Mouse (Mus musculus) forebrain, embryonic 10.5 days (tissue): ENCODE results near the gene Cyp2s1. TPM values are rescaled to one million over a fixed set of nuclear protein-coding genes. Genes with fewer than 3 reads are reported as not detected.

Experiments used
- DNase-seq: peaks from one replicate; pipeline ENCODE4 v3.0.0-alpha.2; 2017; ENCODE audit warnings: low spot score; ENCODE audit errors: extremely low spot score
- H3K27ac ChIP-seq: fragments of 300-500 bp; sonication (generic); 2 replicates; pipeline ENCODE4 v1.5.1; 2016; ENCODE audit warnings: mild to moderate bottlenecking
- H3K27me3 ChIP-seq: fragments of 300-500 bp; sonication (generic); 2 replicates; pipeline ENCODE4 v1.6.1; 2016; ENCODE audit warnings: mild to moderate bottlenecking; ENCODE audit not compliant: poor library complexity, severe bottlenecking
- H3K36me3 ChIP-seq: fragments of 300-500 bp; sonication (generic); replicated peaks from 2 replicates; pipeline ENCODE4 v1.6.1; 2016; ENCODE audit warnings: mild to moderate bottlenecking, moderate library complexity
- H3K4me1 ChIP-seq: fragments of 300-500 bp; sonication (generic); 2 replicates; pipeline ENCODE4 v1.6.1; 2016
- H3K4me3 ChIP-seq: fragments of 300-500 bp; sonication (generic); 2 replicates; pipeline ENCODE4 v1.5.1; 2016; ENCODE audit warnings: mild to moderate bottlenecking, moderate library complexity
- H3K9me3 ChIP-seq: fragments of 300-500 bp; sonication (generic); 2 replicates; pipeline ENCODE4 v1.6.1; 2016; ENCODE audit warnings: mild to moderate bottlenecking, moderate library complexity
- WGBS: fragments of 180-500 bp; shearing (Covaris S2); methylation state at CpG from one replicate; pipeline ENCODE4 v1.1.7; 2016; 5-methylcytosine and 5-hydroxymethylcytosine counted together
- microRNA-seq: library from miRNA; unstranded; fragments of <30 nt; microRNA quantifications from one replicate; pipeline ENCODE4, GENCODE M21; 2017
- polyA plus RNA-seq: library from polyadenylated mRNA; unstranded; fragments of >200 nt; fragmentation: Nextera tagmentation; extraction: Ambion mirVana; gene quantifications from 2 replicates; pipeline ENCODE4 v1.2.1, GENCODE M21; 2016

The Cyp2s1 gene
- polyA plus RNA-seq, 1 experiment from 2014 or later: 0.17 TPM

GRCm38 (mm10) chr7:25761354-25761753 is 55.4 kb downstream of the Cyp2s1 start:
- Histone ChIP-seq H3K9me3 (no peaks in the 10 kb centered on the region), H3K4me3 (no peak overlapping the region), H3K27ac (no peak overlapping the region), H3K27me3 (no peaks in the 10 kb centered on the region), H3K36me3 (peaks cover 51% of the 10 kb centered on the region), H3K4me1 (no peaks in the 10 kb centered on the region)
- WGBS: 92% methylated on average over 10 of the region's 10 CpGs
- no peak for DNase-seq

GRCm38 (mm10) chr7:25756011-25756410 is 60.7 kb downstream of the Cyp2s1 start:
- WGBS: 1% methylated on average over 18 of the region's 18 CpGs
- DNase-seq: peak; percentile 85
- H3K4me3 ChIP-seq: peak overlapping the region; percentile 99

GRCm38 (mm10) chr7:25755468-25755833 is 61.3 kb downstream of the Cyp2s1 start:
- peak; percentile 75 for DNase-seq

More at GRCm38 (mm10) chr7:25756011-25756410, 60.7 kb downstream of the Cyp2s1 start:
- Histone ChIP-seq H3K36me3 (peaks cover 32% of the 10 kb centered on the region), H3K27me3 (no peaks in the 10 kb centered on the region), H3K4me1 (peaks cover 21% of the 10 kb centered on the region), H3K27ac (peak overlapping the region; percentile 99), H3K9me3 (no peaks in the 10 kb centered on the region)

GRCm38 (mm10) chr7:25754738-25755467 is 61.8 kb downstream of the Cyp2s1 start, which contains the start of gene Hnrnpul1:
Hnrnpul1 (minus strand) TSS chr7:25754757.
- H3K4me3 ChIP-seq: peak within 1 kb of the TSS; percentile 99
- peak within 1 kb of the TSS; percentile 99 for H3K27ac ChIP-seq
- WGBS: under 1% methylated on average over 55 of the region's 55 CpGs
- H3K4me1 ChIP-seq: peaks cover 21% of the 10 kb centered on the region
- DNase-seq: peak; percentile 97
- no peaks in the 10 kb centered on the region for H3K9me3 ChIP-seq
- H3K27me3 ChIP-seq: no peaks in the 10 kb centered on the region
- peaks cover 33% of the 10 kb centered on the region for H3K36me3 ChIP-seq

More at GRCm38 (mm10) chr7:25755468-25755833, 61.3 kb downstream of the Cyp2s1 start:
- peak overlapping the region; percentile 99 for H3K27ac ChIP-seq
- peaks cover 32% of the 10 kb centered on the region for H3K36me3 ChIP-seq
- peaks cover 21% of the 10 kb centered on the region for H3K4me1 ChIP-seq
- under 1% methylated on average over 15 of the region's 15 CpGs for WGBS
- peak overlapping the region; percentile 99 for H3K4me3 ChIP-seq
- H3K9me3 ChIP-seq: no peaks in the 10 kb centered on the region
- H3K27me3 ChIP-seq: no peaks in the 10 kb centered on the region

DNA sequence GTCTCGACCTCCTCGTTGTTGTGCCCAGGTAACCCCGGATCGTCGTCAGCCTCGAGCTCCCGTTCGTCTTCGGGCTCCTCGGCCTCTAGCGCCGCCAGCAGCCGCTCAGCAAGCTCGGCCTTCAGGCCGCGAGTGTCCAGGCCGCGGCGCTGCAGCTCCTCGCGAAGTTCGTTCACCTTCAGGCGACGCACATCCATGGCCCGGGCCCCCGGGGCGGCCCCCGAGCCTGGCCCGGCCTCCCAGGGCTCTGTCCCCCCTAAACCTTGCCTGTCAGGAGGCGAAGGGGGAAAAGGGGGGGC is 62.3 kb downstream of the Cyp2s1 start:
- Histone ChIP-seq H3K27me3 (no peaks in the 10 kb centered on the region), H3K27ac (peak overlapping the region; percentile 99), H3K9me3 (no peaks in the 10 kb centered on the region), H3K4me1 (peaks cover 21% of the 10 kb centered on the region), H3K4me3 (peak overlapping the region; percentile 99), H3K36me3 (peaks cover 38% of the 10 kb centered on the region)
- DNase-seq: no peak
- WGBS: under 1% methylated on average over 30 of the region's 30 CpGs

GRCm38 (mm10) chr7:25753643-25754438 is 62.9 kb downstream of the Cyp2s1 start:
- no peaks in the 10 kb centered on the region for H3K27me3 ChIP-seq
- WGBS: 1% methylated on average over 46 of the region's 46 CpGs

DNA sequence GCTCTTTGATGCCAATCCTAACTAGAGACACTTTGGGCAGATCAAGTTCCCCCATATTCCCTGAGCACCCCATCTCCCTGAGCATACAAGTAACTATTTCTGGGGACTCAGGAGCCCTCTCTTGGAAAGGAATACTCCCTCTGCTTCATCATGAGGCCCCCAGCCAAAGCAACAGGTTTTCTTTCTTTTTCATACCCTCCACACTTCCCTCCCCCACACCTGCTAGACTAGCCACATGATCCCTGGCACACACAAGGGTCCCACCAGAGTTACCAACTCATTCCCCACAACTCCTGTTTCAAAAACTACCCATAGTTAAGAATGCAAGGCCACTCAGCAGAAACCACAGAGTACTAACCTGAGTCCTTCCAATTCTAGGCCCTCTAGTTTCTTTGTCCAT is 63.6 kb downstream of the Cyp2s1 start:
- H3K9me3 ChIP-seq: no peaks in the 10 kb centered on the region
- H3K27me3 ChIP-seq: no peaks in the 10 kb centered on the region
- H3K4me1 ChIP-seq: peaks cover 21% of the 10 kb centered on the region
- no peak for DNase-seq
- H3K4me3 ChIP-seq: peak overlapping the region; percentile 99
- H3K36me3 ChIP-seq: peaks cover 47% of the 10 kb centered on the region
- H3K27ac ChIP-seq: peak overlapping the region; percentile 99

More at GRCm38 (mm10) chr7:25753643-25754438, 62.9 kb downstream of the Cyp2s1 start:
- H3K27ac ChIP-seq: peak overlapping the region; percentile 99
- peaks cover 40% of the 10 kb centered on the region for H3K36me3 ChIP-seq
- no peak for DNase-seq
- H3K9me3 ChIP-seq: no peaks in the 10 kb centered on the region
- H3K4me1 ChIP-seq: peaks cover 21% of the 10 kb centered on the region
- H3K4me3 ChIP-seq: peak overlapping the region; percentile 99

Small RNA genes within 50 kb of the gene (microRNA-seq; reads per million reads assigned to microRNA genes)
- gene Gm24865: not detected

Other genes starting within 250 kb of the Cyp2s1 start
- gene Erich4, start 201.0 kb downstream of the Cyp2s1 start, polyA plus RNA-seq: not detected in 2 replicates
- 26.9 and 27.0 TPM in 2 replicates for gene Dmac2, start 197.5 kb downstream of the Cyp2s1 start, polyA plus RNA-seq
- 0.79 and 1.1 TPM in 2 replicates for gene B3gnt8, start 190.3 kb downstream of the Cyp2s1 start, polyA plus RNA-seq
- gene Bckdha, start 157.9 kb downstream of the Cyp2s1 start, polyA plus RNA-seq: 42.5 and 44.0 TPM in 2 replicates
- gene Exosc5, start 157.7 kb downstream of the Cyp2s1 start, polyA plus RNA-seq: 81.0 and 82.1 TPM in 2 replicates
- 2.2 and 3.2 TPM in 2 replicates for gene Tmem91, start 141.7 kb downstream of the Cyp2s1 start, polyA plus RNA-seq
- 36.9 and 38.1 TPM in 2 replicates for gene B9d2, start 136.1 kb downstream of the Cyp2s1 start, polyA plus RNA-seq
- gene Tgfb1, start 129.9 kb downstream of the Cyp2s1 start, polyA plus RNA-seq: 0.89 and 1.2 TPM in 2 replicates
- gene Ccdc97, start 97.8 kb downstream of the Cyp2s1 start, polyA plus RNA-seq: 28.7 and 29.6 TPM in 2 replicates
- gene Hnrnpul1, start 62.2 kb downstream of the Cyp2s1 start, polyA plus RNA-seq: 59.2 and 60.5 TPM in 2 replicates
- 19.3 and 19.5 TPM in 2 replicates for gene Axl, start 28.2 kb downstream of the Cyp2s1 start, polyA plus RNA-seq
- gene Cyp2b10, start 80.7 kb upstream of the Cyp2s1 start, polyA plus RNA-seq: not detected in 2 replicates
- not detected in 2 replicates for gene Cyp2b13, start 244.6 kb upstream of the Cyp2s1 start, polyA plus RNA-seq